Mouse (Mus musculus): ENCODE measurements around the gene Rab7.

DNA sequence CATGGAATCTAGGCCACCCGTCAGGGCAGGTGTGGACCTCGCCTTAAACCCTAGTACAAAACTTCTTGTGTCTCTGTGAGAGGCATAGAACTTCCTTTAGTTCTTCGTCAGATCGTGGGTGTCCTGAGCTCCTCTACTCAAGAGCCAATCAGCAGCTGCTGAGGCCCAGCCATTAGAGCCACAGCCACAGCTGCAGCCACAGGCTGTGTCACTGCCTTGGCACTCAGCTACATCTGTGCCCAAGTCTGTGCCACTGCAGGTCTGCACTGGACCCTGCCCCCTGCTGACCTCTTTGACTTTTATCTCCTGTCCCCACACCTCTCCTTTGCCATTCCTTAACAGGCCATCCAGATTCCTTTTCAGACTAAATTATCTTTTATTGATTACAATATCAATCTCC lies 53.9 kb downstream of the Rab7 start:
- no peak for TF ChIP-seq CTCF (IDR thresholded peaks at IDR 0.05; ENCODE audit: extremely low read depth, insufficient read depth, low read length)
- no peak for TF ChIP-seq POLR2A (IDR thresholded peaks at IDR 0.05; ENCODE audit: extremely low read depth, insufficient read depth, low read length)
